Mouse (Mus musculus): ENCODE measurements around the gene Morn5. TPM values are rescaled to one million over a fixed set of nuclear protein-coding genes. Genes with fewer than 3 reads are reported as not detected.

The Morn5 gene
- not detected in 2 replicates for polyA plus RNA-seq (2015; fragmentation: Nextera tagmentation; extraction: Ambion mirVana)

GRCm38 (mm10) chr2:36048748-36049566 is at the start of gene Morn5, which contains the start of gene Ndufa8:
TSS of gene Morn5 (plus strand) at chr2:36049458.
TSS of gene Ndufa8 (minus strand) at chr2:36049406.

GRCm38 (mm10) chr2:36104956-36105741 is 55.9 kb downstream of the Morn5 start, which contains the start of gene Lhx6:
TSS of gene Lhx6 (minus strand) at chr2:36105408.

Other genes with a start within 250 kb of the Morn5 start
- gene Ttll11, start 69.5 kb upstream of the Morn5 start, polyA plus RNA-seq (2015; fragmentation: Nextera tagmentation; extraction: Ambion mirVana) = 0.59 and 1.2 TPM in 2 replicates
- 198 and 213 TPM in 2 replicates for gene Ndufa8, start 52 bp upstream of the Morn5 start, polyA plus RNA-seq (2015; fragmentation: Nextera tagmentation; extraction: Ambion mirVana)
- 0.55 and 0.69 TPM in 2 replicates for gene Lhx6, start 56.0 kb downstream of the Morn5 start, polyA plus RNA-seq (2015; fragmentation: Nextera tagmentation; extraction: Ambion mirVana)
- 25.3 and 25.5 TPM in 2 replicates for gene Mrrf, start 86.9 kb downstream of the Morn5 start, polyA plus RNA-seq (2015; fragmentation: Nextera tagmentation; extraction: Ambion mirVana)
- gene Rbm18, start 87.3 kb downstream of the Morn5 start, polyA plus RNA-seq (2015; fragmentation: Nextera tagmentation; extraction: Ambion mirVana) = 54.2 and 57.7 TPM in 2 replicates
- 41.6 and 48.9 TPM in 2 replicates for gene Ptgs1, start 181.0 kb downstream of the Morn5 start, polyA plus RNA-seq (2015; fragmentation: Nextera tagmentation; extraction: Ambion mirVana)